Mouse (Mus musculus) liver, embryonic 14.5 days (tissue): ENCODE measurements at regions not wholly inside any gene's neighbourhood (a gene's known extent, or its start where the extent isn't known, plus 50 kb on each side); places are given as distances from the start of the nearest gene placed in this dataset.

Experiments used
- ATAC-seq: fragments of 200-750 bp; cut with Nextera tagmentation; 2 replicates; pipeline ENCODE4 v1.8.0; 2017; ENCODE audit warnings: moderate number of reproducible peaks, mild to moderate bottlenecking, moderate library complexity; ENCODE audit not compliant: insufficient read depth
- DNase-seq, 3 experiments: peaks; one replicate each; pipeline ENCODE4 v3.0.0-alpha.2; 2012 to 2013; ENCODE audit warnings: low read depth in 3 of 3, low spot score in 3 of 3
- H3K27ac ChIP-seq: fragments of 300-500 bp; sonication (generic); 2 replicates; pipeline ENCODE4 v1.5.1; 2014; ENCODE audit warnings: moderate library complexity, mild to moderate bottlenecking, control low read depth, inconsistent platforms
- H3K27me3 ChIP-seq: fragments of 300-500 bp; sonication (generic); 2 replicates; pipeline ENCODE4 v1.6.1; 2014; ENCODE audit warnings: mild to moderate bottlenecking, low read length, moderate library complexity; ENCODE audit not compliant: control insufficient read depth, insufficient read depth
- H3K36me3 ChIP-seq: fragments of 300-500 bp; sonication (generic); replicated peaks from 2 replicates; pipeline ENCODE4 v1.6.1; 2014; ENCODE audit warnings: low read depth; ENCODE audit not compliant: control insufficient read depth, insufficient read depth
- H3K4me1 ChIP-seq, 2 experiments: fragments of 200-500 bp in 1 of 2; fragments of 300-500 bp in 1 of 2; sonication (generic) in 1 of 2; replicated peaks; 2 replicates each; pipeline ENCODE4 v1.6.1; 2012 to 2014; ENCODE audit warnings: antibody characterized with exemption in 1 of 2, inconsistent platforms in 1 of 2, low read length in 1 of 2; ENCODE audit not compliant: control insufficient read depth in 2 of 2, insufficient read depth in 2 of 2
- H3K4me2 ChIP-seq: fragments of 300-500 bp; sonication (generic); 2 replicates; pipeline ENCODE4 v1.6.1; 2014; ENCODE audit warnings: low read depth, mild to moderate bottlenecking, control low read depth, moderate library complexity
- H3K4me3 ChIP-seq, 2 experiments: fragments of 200-500 bp in 1 of 2; fragments of 300-500 bp in 1 of 2; sonication (generic) in 1 of 2; 2 replicates each; pipeline ENCODE4 v1.5.1; 2012 to 2014; ENCODE audit warnings: low read depth in 2 of 2, low read length in 2 of 2, mild to moderate bottlenecking in 2 of 2, control low read depth in 1 of 2, inconsistent platforms in 1 of 2, moderate library complexity in 1 of 2; ENCODE audit not compliant: insufficient read depth in 1 of 2
- H3K9ac ChIP-seq: fragments of 300-500 bp; sonication (generic); replicated peaks from 2 replicates; pipeline ENCODE4 v1.6.1; 2014; ENCODE audit warnings: mild to moderate bottlenecking, control low read depth, moderate library complexity
- H3K9me3 ChIP-seq: fragments of 300-500 bp; sonication (generic); 2 replicates; pipeline ENCODE4 v1.6.1; 2016; ENCODE audit warnings: low read length, mixed read lengths; ENCODE audit not compliant: control insufficient read depth
- CTCF ChIP-seq: IDR thresholded peaks from 2 replicates; pipeline ENCODE4 v1.5.1; 2016; ENCODE audit warnings: antibody characterized with exemption, low read depth, control low read depth
- EP300 ChIP-seq: IDR thresholded peaks from 2 replicates; pipeline ENCODE4 v1.6.1; 2016; ENCODE audit warnings: antibody characterized with exemption, low read depth
- WGBS: fragments of 180-500 bp; shearing (Covaris S2); extraction: QIAGEN DNeasy Blood & Tissue Kit; methylation state at CpG from one replicate; pipeline ENCODE4 v1.1.7; 2014; ENCODE audit not compliant: insufficient replicate concordance; 5-methylcytosine and 5-hydroxymethylcytosine counted together

DNA sequence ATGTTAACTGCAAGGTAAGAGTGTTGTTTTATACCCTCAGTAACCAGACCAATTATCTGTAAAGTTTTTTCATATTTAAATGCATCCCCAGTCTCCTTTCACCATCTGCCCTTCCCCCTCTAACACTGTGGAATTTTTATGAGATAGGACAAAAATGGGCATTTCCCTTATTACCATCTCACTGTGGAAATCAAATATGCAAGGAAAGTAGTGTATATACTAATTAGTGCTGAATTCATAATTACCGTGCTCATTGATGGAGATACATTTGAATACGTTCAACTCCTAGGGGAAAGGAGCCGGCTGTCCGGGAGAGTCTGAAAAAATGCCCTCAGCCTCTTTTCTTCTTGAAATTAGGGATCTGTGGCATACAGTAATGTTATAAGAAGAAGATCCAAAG, 394.4 kb upstream of the Mgmt start:
- TF ChIP-seq CTCF: no peak
- no peak for TF ChIP-seq EP300
- no peak overlapping the region for H3K27ac ChIP-seq
- no peak overlapping the region for H3K9ac ChIP-seq
- no peaks in the 10 kb centered on the region for H3K4me1 ChIP-seq
- H3K27me3 ChIP-seq: no peaks in the 10 kb centered on the region
- ATAC-seq: no peak
- H3K4me3 ChIP-seq: no peak overlapping the region
- no peaks in the 10 kb centered on the region for H3K9me3 ChIP-seq
- WGBS: 75% methylated on average over 4 of the region's 4 CpGs
- H3K36me3 ChIP-seq: no peaks in the 10 kb centered on the region
- DNase-seq: no peak
- no peak overlapping the region for H3K4me2 ChIP-seq

DNA sequence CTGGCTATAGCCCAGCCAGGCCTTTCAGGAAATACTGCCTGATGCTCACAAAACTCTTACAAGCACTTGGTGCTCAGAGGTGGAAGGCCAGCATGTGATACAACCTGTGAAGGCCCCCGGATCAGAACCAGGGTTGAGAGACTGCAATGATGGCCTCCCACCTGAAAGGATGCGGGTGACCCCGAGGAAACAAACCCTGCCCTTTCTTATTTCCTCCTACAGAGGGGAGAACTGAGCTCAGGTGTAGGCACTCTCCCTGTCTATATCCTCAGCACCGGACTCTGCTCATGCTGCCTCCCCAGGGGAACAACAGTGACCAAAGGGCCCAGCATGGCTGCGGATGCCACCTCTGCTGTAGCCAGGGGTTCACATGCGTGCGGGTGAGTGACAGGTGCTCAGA, 393.3 kb upstream of the Mgmt start:
- no peaks in the 10 kb centered on the region for H3K36me3 ChIP-seq
- 66% methylated on average over 7 of the region's 7 CpGs for WGBS
- DNase-seq: no peak
- H3K4me3 ChIP-seq: no peak overlapping the region
- no peak for TF ChIP-seq EP300
- TF ChIP-seq CTCF: no peak
- H3K27ac ChIP-seq: no peak overlapping the region
- H3K4me2 ChIP-seq: no peak overlapping the region
- H3K9ac ChIP-seq: no peak overlapping the region
- no peaks in the 10 kb centered on the region for H3K4me1 ChIP-seq
- no peaks in the 10 kb centered on the region for H3K27me3 ChIP-seq
- ATAC-seq: no peak
- H3K9me3 ChIP-seq: no peaks in the 10 kb centered on the region

DNA sequence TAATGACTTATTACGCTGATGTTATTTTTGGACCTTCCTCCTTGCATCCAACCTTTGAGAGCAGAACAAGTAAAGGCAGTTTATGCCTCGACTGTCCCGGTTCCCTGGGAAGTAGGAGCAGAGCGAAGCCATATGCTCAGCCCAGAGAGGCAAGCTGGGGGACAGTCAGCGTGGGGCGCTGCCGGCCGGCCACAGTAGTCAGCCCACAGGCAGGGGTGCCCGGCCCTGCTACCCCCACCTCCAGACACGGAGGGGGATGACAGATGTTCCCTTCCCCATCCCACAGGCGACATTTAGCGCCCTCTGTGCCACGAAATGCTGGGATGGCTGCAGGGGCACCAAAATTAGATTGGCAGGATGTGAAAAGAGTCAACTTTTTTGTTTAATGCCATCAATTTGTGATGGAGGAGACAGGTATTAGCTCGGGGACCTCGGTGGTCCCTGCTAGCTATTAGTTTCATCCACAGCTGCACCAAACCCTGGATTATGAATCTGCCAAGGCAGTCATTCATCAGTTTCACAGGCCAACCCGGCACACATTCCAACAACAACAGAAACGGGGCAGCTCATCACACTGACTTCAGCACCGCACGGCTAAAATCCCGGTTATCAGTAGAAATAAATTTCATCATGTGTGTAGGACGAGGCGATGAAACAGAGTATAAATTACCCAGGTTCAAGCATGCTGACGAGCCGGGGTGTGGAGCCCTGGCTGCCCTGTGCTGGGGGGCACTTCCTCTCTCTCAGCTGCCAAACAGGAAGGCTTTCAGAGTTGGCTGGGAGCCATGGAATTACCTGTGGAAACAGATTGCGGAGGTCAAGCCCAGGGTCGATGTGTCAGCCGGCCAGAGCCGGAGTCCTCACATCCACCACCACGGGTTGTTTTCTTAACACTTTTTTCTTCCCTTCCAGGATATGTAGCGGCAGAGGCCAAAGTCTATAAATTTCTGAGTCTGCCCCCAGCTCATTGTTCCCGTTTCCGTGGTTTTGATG, 392.3 kb upstream of the Mgmt start:
- WGBS: 36% methylated on average over 32 of the region's 32 CpGs

DNA sequence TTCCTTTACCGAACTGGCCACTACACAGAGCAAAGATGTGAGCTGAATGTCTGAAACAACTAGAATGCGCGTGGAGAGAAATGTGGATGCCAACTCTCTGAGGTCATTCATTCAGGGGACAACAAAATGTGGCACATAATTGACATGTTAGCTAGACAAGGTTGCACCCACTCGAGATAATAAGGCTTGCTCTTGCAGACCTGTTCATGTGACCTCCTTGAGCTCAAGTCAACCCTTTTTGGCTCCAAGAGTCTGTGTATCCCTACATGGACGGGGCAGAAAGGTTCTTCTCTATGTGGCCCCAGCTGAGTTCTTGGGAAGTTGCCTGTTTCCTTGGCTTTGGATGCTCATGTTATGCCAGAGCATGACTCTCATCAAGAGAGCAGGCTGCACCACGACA, 383.0 kb upstream of the Mgmt start:
- Histone ChIP-seq H3K9ac (no peak overlapping the region), H3K27ac (no peak overlapping the region), H3K4me1 (no peaks in the 10 kb centered on the region), H3K4me2 (no peak overlapping the region), H3K27me3 (no peaks in the 10 kb centered on the region), H3K36me3 (no peaks in the 10 kb centered on the region), H3K4me3 (no peak overlapping the region), H3K9me3 (no peaks in the 10 kb centered on the region)
- no peak for TF ChIP-seq CTCF
- no peak for TF ChIP-seq EP300
- DNase-seq (no peak), ATAC-seq (no peak)
- 66% methylated on average over 6 of the region's 6 CpGs for WGBS

More for the DNA sequence above, 392.3 kb upstream of the Mgmt start:
- TF ChIP-seq EP300: no peak
- TF ChIP-seq CTCF: no peak
- Histone ChIP-seq H3K4me3 (no peak overlapping the region), H3K4me1 (no peaks in the 10 kb centered on the region), H3K36me3 (no peaks in the 10 kb centered on the region), H3K9me3 (no peaks in the 10 kb centered on the region), H3K27me3 (no peaks in the 10 kb centered on the region), H3K9ac (no peak overlapping the region), H3K4me2 (peak overlapping the region; percentile 18; the same call in 1 of the 2 replicates), H3K27ac (no peak overlapping the region)
- ATAC-seq (no peak), DNase-seq (peak in 2 of 3 experiments; percentile 14 to 20)

DNA sequence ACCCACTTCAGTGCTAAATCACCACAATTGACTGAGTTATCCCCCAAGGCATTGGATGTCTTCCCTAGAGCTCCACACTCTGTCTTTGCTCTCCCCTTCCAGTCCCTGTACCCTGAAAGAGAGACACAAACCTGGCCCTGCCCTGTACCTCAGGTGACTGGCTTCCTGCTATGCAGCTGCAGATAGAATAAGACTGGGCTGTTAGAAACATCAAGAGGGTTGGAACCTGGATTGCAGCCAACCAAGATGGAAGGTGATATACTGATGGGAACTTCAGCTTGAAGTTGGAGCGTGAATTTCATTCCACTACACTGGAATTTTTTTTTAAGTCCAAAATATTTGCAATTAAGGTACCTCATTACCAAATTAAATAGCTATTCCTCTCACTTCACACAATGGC, 379.0 kb upstream of the Mgmt start:
- H3K9ac ChIP-seq: no peak overlapping the region
- ATAC-seq (no peak), DNase-seq (no peak)
- TF ChIP-seq CTCF: no peak
- no peak for TF ChIP-seq EP300
- H3K27me3 ChIP-seq: no peaks in the 10 kb centered on the region
- 38% methylated on average over 1 of the region's 1 CpGs for WGBS
- H3K36me3 ChIP-seq: no peaks in the 10 kb centered on the region
- H3K9me3 ChIP-seq: no peaks in the 10 kb centered on the region
- H3K4me1 ChIP-seq: no peaks in the 10 kb centered on the region
- H3K4me2 ChIP-seq: no peak overlapping the region
- no peak overlapping the region for H3K27ac ChIP-seq
- H3K4me3 ChIP-seq: no peak overlapping the region
